Mouse (Mus musculus): ENCODE data around the gene Lancl2. TPM values are rescaled to one million over a fixed set of nuclear protein-coding genes. Genes with fewer than 3 reads are reported as not detected.

Lancl2 gene
- polyA plus RNA-seq, 1 experiment, result 13.5 TPM

Other genes with a start within 250 kb of the Lancl2 start
- gene Ppm1k, start 167.1 kb upstream of the Lancl2 start, polyA plus RNA-seq (2012; ENCODE audit: insufficient read depth, insufficient read length, missing spikeins), result 9.2 and 17.2 TPM in 2 replicates
- 2.5 and 3.1 TPM in 2 replicates for gene Herc6, start 121.5 kb upstream of the Lancl2 start, polyA plus RNA-seq (2012; ENCODE audit: insufficient read depth, insufficient read length, missing spikeins)
- gene Pyurf, start 10.5 kb upstream of the Lancl2 start, polyA plus RNA-seq (2012; ENCODE audit: insufficient read depth, insufficient read length, missing spikeins), result 55.3 and 70.3 TPM in 2 replicates
- gene Vopp1, start 122.6 kb downstream of the Lancl2 start, polyA plus RNA-seq (2012; ENCODE audit: insufficient read depth, insufficient read length, missing spikeins), result 3.6 and 5.4 TPM in 2 replicates
- not detected in 2 replicates for gene Vmn1r21, start 147.8 kb downstream of the Lancl2 start, polyA plus RNA-seq (2012; ENCODE audit: insufficient read depth, insufficient read length, missing spikeins)
- gene Vmn1r22, start 205.5 kb downstream of the Lancl2 start, polyA plus RNA-seq (2012; ENCODE audit: insufficient read depth, insufficient read length, missing spikeins), result not detected in 2 replicates
- gene Vmn1r23, start 224.3 kb downstream of the Lancl2 start, polyA plus RNA-seq (2012; ENCODE audit: insufficient read depth, insufficient read length, missing spikeins), result not detected in 2 replicates